Mouse (Mus musculus): ENCODE measurements around the gene Pias1.
"Not testable (repeated sequence)": the region's sequence is repeated elsewhere in the genome, so short reads cannot be mapped to it uniquely, and the experiment has no call there.

The Pias1 gene

DNA sequence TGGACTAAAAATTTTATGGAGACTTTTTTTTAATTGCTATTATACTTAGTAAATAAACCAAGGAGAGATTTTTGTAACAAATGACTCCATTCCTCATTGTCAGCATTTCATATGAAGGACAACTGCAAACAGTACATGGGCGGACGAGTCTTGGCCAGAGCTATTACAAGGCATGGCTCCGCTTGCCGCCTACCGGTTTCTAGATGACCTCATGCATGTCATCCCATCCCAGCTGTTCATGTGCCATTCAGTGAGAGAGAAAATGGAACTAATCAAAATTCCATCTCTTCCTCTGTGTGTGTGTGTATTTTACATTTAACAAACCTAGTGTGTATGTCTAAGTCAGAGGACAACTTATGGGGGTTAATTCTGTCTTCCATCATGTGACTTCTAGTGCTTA, 51.9 kb downstream of the Pias1 start:
- peak; percentile 38 to 46 for DNase-seq

- no peak for DNase-seq
Observed at GRCm38 (mm10) chr9:62934700-62935400, 52.9 kb downstream of the Pias1 start.

DNA sequence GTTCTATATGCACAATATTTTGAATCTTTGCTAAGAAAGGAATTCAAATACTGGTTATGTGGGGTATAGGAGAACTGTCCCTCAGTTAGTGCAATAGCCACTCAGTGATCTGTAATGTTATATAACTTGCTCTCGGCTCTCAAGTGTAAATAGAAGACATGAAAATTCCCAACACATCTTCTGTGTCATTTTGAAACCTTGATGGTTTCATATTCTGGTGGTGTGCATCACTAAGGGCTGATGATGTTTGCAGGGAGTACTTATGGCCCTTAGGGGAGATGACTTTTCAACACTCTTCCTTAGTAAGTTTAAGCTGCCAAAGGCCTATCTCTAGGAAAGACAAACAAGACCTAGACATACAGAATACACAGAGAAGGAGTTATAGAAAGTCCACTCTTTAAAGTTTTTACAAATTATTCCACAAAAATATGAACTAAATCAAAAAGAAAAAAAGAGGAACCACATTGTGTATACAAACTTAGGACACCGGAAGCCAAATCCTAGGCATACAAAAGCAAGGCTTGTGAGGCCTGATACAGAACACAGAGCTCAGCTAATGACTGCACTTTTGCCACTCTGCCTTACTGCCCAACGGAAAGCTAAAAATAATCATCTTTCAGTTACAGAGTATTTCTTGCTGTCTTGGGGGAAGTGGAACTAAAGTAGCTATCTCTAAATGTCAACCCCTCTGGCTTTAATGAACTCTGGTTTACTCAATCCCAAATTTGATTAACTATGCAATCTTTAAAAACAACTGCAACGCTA, 55.0 kb downstream of the Pias1 start:
- DNase-seq: no peak

GRCm38 (mm10) chr9:62924886-62925610, 62.7 kb downstream of the Pias1 start:
- no peak for DNase-seq

GRCm38 (mm10) chr9:62920877-62921276, 66.8 kb downstream of the Pias1 start:
- DNase-seq: no peak

GRCm38 (mm10) chr9:62917059-62917458, 70.7 kb downstream of the Pias1 start:
- no peak for DNase-seq

DNA sequence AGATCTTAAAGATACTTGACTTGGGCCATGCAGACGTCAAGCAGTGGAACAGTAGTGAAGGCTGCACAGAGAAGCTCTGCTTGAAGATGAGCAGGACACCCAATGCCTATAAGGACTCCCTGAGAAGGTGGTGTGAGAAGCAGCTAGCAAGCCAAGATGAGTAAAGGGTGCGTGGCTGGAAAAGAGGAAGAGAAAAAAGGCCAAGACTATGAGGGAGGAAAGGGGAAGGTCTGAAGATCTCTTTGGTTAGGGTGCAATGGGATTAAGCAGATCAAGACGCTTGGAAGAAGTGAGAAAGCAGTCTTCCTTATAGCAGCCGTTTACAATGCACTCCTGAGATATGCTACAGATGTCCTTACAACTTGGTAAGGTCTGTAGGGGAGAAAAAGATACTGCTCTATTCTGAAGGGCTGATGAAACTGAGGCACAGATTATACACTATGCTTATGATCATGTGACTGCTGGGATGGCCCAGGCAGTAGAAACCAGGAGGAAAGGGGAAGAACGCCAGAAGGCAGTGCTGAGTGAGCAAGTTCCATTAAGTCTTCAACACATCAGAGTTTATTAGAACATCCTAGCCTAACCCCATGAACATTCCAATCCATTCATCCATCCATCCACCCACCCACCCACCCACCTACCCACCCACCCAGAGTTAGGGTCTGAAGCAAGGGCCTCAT, 74.2 kb downstream of the Pias1 start:
- DNase-seq: no peak

DNA sequence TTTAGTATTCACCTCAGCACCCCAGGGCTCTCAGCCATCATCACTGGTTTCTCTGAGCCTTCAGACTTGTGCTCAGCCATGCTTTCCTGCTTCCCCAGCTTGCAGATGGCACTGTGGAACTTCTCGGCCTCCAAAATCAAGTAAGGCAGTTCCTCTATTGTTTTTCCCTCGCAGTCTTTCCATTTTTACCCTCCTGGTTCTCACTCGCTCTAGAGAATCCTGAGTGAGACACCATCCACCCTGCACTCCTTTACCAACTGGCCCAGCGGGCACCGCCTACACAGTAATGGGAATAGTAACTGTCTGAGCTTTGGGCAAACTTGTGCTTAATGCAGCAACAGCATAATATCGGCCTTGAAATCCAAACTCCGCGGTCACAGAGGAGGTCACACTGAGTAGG, 82.7 kb downstream of the Pias1 start:
- no peak for DNase-seq

DNA sequence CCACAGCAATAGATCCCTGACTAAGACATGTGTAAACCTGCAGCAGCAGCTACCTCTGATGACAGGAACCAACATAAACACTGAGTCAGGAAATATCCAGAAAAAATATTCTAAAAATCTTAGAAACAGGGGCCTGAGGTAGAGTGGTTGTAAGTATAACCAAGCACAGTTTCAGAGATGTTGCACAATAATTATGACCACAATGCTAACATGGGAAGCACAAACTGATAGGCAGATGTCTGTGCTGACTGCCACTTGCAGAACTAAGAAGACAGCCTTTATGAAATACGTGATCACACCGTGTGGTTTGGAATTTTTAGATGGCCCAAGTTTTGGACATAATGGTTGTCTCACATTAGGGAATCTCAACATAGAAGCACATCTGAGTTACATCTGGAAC, 83.9 kb downstream of the Pias1 start:
- no peak for DNase-seq

DNA sequence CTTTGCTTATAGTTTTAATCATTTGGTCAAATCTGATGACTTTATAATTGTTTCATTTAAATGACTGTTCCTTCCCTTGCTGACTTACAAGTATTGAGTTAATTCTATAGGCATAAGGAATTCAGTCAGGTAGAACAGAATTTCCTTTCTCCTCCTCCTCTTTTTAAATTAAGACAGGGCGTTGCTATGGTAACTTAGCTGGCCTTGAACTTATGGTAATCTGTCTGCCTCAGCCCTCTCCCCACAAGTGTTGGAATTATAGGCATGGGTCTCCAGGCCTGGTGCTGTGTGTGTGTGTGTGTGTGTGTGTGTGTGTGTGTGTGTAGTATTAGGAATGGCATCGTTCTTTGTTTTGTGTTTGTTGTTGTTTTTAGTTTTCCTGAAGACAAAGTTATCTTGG, 86.0 kb downstream of the Pias1 start:
- DNase-seq: no peak

DNA sequence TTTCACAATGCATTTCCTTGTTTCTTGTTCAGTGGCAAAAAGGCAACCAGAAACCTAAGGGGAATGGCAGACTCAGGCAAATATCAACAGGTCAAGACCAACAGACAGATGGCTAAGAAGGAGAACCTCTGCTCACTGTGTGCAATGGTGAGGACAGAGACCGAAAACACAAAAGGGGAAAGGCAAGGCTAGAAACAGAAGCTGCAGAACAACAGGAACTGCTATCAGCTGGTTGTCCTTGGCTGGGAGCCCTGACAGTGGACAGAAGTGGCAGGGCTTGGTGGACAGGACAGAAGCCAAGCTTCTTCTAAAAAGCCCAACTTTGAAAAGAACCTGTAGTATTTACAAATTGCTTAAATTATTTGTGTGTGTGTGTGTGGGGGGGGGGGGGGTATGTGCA, 93.2 kb downstream of the Pias1 start:
- DNase-seq: peak; percentile 20 to 42

- peak; percentile 71 to 79 for DNase-seq
Observed at GRCm38 (mm10) chr9:62881871-62882270, 105.9 kb downstream of the Pias1 start.

- no peak for DNase-seq
Observed at GRCm38 (mm10) chr9:62877825-62878224, 109.9 kb downstream of the Pias1 start.

DNA sequence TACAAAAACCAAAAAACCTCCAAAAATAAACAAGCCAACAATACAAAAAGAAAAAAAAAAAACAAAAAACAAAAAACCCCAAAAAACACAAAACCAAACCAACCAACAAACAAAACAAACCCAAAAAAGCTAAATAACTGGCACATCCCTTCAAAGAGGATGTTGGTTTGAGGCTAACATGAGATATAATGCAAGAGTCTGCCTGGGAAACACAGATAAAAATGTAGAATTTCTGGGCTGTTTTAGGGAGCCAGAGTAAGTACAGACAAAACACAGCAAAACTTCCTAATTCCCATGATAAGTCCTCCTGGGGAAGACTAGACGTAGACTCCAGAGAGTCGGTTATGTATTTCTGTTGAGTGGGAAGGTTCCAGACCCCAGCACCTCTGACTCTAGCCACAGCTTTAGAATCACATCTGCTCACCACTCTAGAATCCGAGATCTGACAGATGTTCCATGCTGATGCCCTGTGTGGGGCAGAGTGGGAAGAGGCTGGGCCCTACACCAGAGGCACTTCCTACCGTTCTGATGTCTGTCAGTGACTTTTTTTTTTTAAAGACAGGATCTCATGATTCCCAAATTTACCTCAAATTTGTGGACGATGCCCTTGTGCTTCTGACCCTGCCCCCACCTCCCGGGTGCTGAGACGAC, 110.6 kb downstream of the Pias1 start:
- no peak for DNase-seq

GRCm38 (mm10) chr9:62870728-62871127, 117.0 kb downstream of the Pias1 start:
- no peak for DNase-seq

DNA sequence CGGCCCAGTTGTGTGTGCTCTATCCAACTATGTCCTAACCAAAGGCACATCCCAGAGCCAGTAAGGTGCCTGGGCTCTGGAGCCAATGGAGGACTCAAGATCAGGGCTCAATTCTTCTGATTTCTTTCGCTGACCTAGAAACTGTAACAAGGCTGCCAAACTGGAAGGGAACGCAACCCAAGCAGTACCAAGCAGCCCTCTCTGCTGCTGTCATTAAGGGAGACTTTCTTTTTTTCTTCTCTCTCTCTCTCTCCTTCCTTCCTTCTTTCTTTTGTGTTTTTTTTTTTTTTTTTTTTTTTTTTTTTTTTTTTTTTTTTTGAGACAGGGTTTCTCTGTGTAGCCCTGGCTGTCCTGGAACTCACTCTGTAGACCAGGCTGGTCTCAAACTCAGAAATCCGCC, 118.5 kb downstream of the Pias1 start:
- not testable (repeated sequence) for DNase-seq

DNA sequence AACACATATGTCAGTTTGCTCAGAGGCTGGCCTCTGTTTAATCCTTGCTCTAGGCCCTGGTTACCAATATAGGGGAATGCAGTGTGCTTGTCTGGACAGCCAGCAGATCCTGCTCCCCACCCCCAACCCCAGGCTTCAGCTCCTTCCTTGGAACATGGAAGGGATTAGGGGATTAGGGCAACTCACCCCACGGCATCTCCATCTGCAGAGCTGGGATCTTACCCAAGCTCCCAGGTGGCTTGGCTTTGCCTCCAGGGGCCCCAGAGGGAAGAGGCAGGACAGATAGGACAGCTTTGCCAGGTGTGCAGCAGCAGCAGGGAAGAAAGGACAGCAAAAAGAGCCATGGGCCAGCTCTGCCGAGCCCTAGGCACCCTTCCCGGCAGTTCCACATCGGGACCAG, 126.9 kb downstream of the Pias1 start:
- peak; percentile 50 to 76 for DNase-seq

- DNase-seq: not testable (repeated sequence)
Observed at GRCm38 (mm10) chr9:62860102-62860501, 127.6 kb downstream of the Pias1 start.

DNA sequence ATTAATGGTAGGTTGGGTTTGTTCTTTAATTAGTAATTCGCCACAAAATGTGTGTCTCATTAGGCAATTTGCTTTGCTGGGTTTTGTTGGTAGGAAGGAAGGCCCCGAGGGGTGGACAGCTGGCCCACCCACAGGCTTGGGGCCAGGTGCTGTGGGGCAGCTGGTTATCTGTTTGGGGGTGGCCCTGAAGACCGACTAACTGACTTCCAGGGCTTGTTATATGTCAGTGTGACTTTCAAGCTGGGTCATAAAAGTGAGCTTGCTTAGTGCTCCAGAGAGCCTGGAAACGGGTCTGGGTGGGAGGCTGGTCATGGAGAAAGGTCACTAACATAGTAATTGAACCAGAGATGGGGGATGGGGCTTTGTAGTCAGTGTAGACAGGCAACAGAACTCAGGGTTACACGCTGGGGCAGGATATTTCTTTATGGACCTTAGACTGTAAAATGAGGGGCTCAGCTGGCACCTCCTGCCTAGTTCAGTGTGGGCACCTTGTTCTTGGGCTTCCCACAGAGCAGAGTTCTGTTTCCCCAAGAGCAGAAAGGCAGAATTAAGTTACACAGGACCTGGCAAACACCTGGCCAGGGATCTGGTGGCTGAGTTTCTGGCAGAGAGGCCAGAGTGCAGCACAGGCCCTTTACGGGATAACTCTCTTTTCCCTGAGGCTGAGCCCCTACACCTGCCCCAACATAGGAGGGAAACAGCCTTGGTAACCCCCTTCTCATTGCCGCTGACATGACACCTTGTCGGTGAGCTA, 129.3 kb downstream of the Pias1 start:
- DNase-seq: no peak

DNA sequence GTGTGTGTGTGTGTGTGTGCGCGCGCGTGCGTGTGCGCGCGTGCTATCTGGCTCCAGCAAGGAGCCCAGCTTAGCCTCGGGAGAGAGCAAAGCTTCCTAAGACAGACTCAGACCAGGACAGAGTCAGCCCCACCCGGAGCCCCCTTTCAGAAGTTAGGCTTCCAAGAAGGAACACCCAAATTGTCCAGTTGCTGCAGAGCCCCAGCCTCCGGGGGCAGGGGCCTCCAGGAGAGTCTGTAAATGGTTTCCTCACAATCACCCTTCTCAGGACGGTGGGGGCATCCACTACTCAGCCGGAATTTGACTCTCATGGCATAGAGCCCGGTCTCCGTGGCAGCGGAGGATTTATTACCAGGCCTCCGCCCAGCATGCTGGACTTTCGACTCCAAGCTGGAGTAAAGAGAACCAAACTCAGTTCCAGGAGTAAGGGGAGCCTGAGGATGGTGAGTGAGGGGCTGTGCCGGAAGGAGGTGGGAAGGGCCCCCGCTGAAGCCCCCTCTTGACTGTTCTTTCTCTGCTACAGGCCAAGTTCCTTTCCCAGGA, 129.9 kb downstream of the Pias1 start, which contains the start of gene Calml4:
Gene Calml4 (plus strand): TSS at position 362 of the 543 bp plus-strand sequence.
- peak; percentile 84 to 88 for DNase-seq

- no peak for DNase-seq
Observed at GRCm38 (mm10) chr9:62857216-62857615, 130.5 kb downstream of the Pias1 start.
